Mouse (Mus musculus) E14TG2a.4 (cell line): Measurements from ENCODE around the gene Grin2b.

Experiments
- CTCF ChIP-seq: conservative IDR thresholded peaks from 2 replicates; pipeline ENCODE4 v1.5.1; 2014; ENCODE audit warnings: low read length
- NANOG ChIP-seq: IDR thresholded peaks from 2 replicates; pipeline ENCODE4 v1.6.1; 2014; ENCODE audit warnings: borderline replicate concordance, low read length, mixed read lengths
- POU5F1 ChIP-seq: IDR thresholded peaks from 2 replicates; pipeline ENCODE4 v1.6.1; 2014; ENCODE audit warnings: low read length, borderline replicate concordance

- TF ChIP-seq CTCF, result no peak
- TF ChIP-seq NANOG, result no peak
- TF ChIP-seq POU5F1, result no peak
These were observed 123.0 kb downstream of the Grin2b start for GRCm38 (mm10) chr6:136050346-136050745.
